Mouse (Mus musculus) thymus, adult 2 months (tissue): ENCODE measurements around the gene Nup107.

ENCODE experiments used
- CTCF ChIP-seq: fragments of 200-500 bp; IDR thresholded peaks from 2 replicates; pipeline ENCODE4 v1.5.1; 2012; ENCODE audit warnings: mild to moderate bottlenecking, control low read depth, low read length, moderate library complexity, borderline replicate concordance; ENCODE audit not compliant: control insufficient read depth, poor library complexity, insufficient read depth; ENCODE audit errors: extremely low read depth
- POLR2A ChIP-seq: fragments of 200-500 bp; IDR thresholded peaks from 2 replicates; pipeline ENCODE4 v1.6.1; 2012; ENCODE audit warnings: mild to moderate bottlenecking, low read length, control low read depth, moderate library complexity; ENCODE audit not compliant: control insufficient read depth, poor library complexity, insufficient read depth; ENCODE audit errors: extremely low read depth

GRCm38 (mm10) chr10:117763588-117764190 lies 28.8 kb downstream of the Nup107 start:
- TF ChIP-seq CTCF (no peak), POLR2A (no peak)
